Mouse (Mus musculus) G1E (cell line): ENCODE measurements around the gene Sema3e.

Experiments used
- CTCF ChIP-seq: IDR thresholded peaks from 2 replicates; pipeline ENCODE4 v1.5.1; 2012; ENCODE audit warnings: low read depth, low read length, inconsistent platforms, mixed read lengths
- GATA1 ChIP-seq: IDR thresholded peaks from 2 replicates; pipeline ENCODE4 v1.6.1; 2012; ENCODE audit warnings: borderline replicate concordance, low read length, inconsistent platforms, mixed read lengths

GRCm38 (mm10) chr5:14033302-14033701 lies 8.2 kb downstream of the Sema3e start:
- TF ChIP-seq CTCF: no peak
- no peak for TF ChIP-seq GATA1
